Mouse (Mus musculus): Measurements from ENCODE around the gene Dnah9. TPM values are rescaled to one million over a fixed set of nuclear protein-coding genes. Genes with fewer than 3 reads are reported as not detected.

The Dnah9 gene
- polyA plus RNA-seq, 1 experiment = not detected

- Histone ChIP-seq H3K36me3 (ENCODE audit: control insufficient read depth, insufficient read depth, low read length, poor library complexity, severe bottlenecking) (no peaks in the 10 kb centered on the region), H3K27ac (ENCODE audit: insufficient read depth, low read length) (no peak overlapping the region), H3K9me3 (replicated peaks; ENCODE audit: control insufficient read depth, insufficient read depth, low read length, poor library complexity, severe bottlenecking) (no peaks in the 10 kb centered on the region), H3K4me3 (ENCODE audit: low read depth, low read length) (no peak overlapping the region), H3K4me1 (ENCODE audit: control insufficient read depth, insufficient read depth, low read length) (no peaks in the 10 kb centered on the region), H3K9ac (ENCODE audit: low read depth, poor library complexity, severe bottlenecking) (no peak overlapping the region), H3K27me3 (ENCODE audit: control insufficient read depth, insufficient read depth, low read length, poor library complexity, severe bottlenecking) (no peaks in the 10 kb centered on the region)
- no peak for TF ChIP-seq POLR2A (IDR thresholded peaks at IDR 0.05; ENCODE audit: insufficient read depth, low read length)
- TF ChIP-seq EP300 (IDR thresholded peaks at IDR 0.05; ENCODE audit: insufficient read depth, low read depth, low read length) = no peak
- no peak for TF ChIP-seq CTCF (IDR thresholded peaks at IDR 0.05; ENCODE audit: low read depth, low read length)
Observed at GRCm38 (mm10) chr11:66072921-66073320, 95.4 kb downstream of the Dnah9 start.

- no peak overlapping the region for H3K4me3 ChIP-seq (ENCODE audit: low read depth, low read length)
- H3K36me3 ChIP-seq (ENCODE audit: control insufficient read depth, insufficient read depth, low read length, poor library complexity, severe bottlenecking) = no peaks in the 10 kb centered on the region
- no peak for TF ChIP-seq POLR2A (IDR thresholded peaks at IDR 0.05; ENCODE audit: insufficient read depth, low read length)
- no peak for TF ChIP-seq EP300 (IDR thresholded peaks at IDR 0.05; ENCODE audit: insufficient read depth, low read depth, low read length)
- TF ChIP-seq CTCF (IDR thresholded peaks at IDR 0.05; ENCODE audit: low read depth, low read length) = no peak
- H3K9ac ChIP-seq (ENCODE audit: low read depth, poor library complexity, severe bottlenecking) = no peak overlapping the region
- H3K4me1 ChIP-seq (ENCODE audit: control insufficient read depth, insufficient read depth, low read length) = no peaks in the 10 kb centered on the region
- no peaks in the 10 kb centered on the region for H3K9me3 ChIP-seq (replicated peaks; ENCODE audit: control insufficient read depth, insufficient read depth, low read length, poor library complexity, severe bottlenecking)
- no peaks in the 10 kb centered on the region for H3K27me3 ChIP-seq (ENCODE audit: control insufficient read depth, insufficient read depth, low read length, poor library complexity, severe bottlenecking)
- H3K27ac ChIP-seq (ENCODE audit: insufficient read depth, low read length) = no peak overlapping the region
Observed at GRCm38 (mm10) chr11:66058956-66059355, 109.4 kb downstream of the Dnah9 start.

- Histone ChIP-seq H3K27me3 (ENCODE audit: control insufficient read depth, insufficient read depth, low read length, poor library complexity, severe bottlenecking) (no peaks in the 10 kb centered on the region), H3K4me1 (ENCODE audit: control insufficient read depth, insufficient read depth, low read length) (no peaks in the 10 kb centered on the region), H3K9me3 (replicated peaks; ENCODE audit: control insufficient read depth, insufficient read depth, low read length, poor library complexity, severe bottlenecking) (no peaks in the 10 kb centered on the region), H3K27ac (ENCODE audit: insufficient read depth, low read length) (no peak overlapping the region), H3K36me3 (ENCODE audit: control insufficient read depth, insufficient read depth, low read length, poor library complexity, severe bottlenecking) (no peaks in the 10 kb centered on the region), H3K9ac (ENCODE audit: low read depth, poor library complexity, severe bottlenecking) (no peak overlapping the region), H3K4me3 (ENCODE audit: low read depth, low read length) (no peak overlapping the region)
- TF ChIP-seq CTCF (IDR thresholded peaks at IDR 0.05; ENCODE audit: low read depth, low read length) (no peak), EP300 (IDR thresholded peaks at IDR 0.05; ENCODE audit: insufficient read depth, low read depth, low read length) (no peak), POLR2A (IDR thresholded peaks at IDR 0.05; ENCODE audit: insufficient read depth, low read length) (no peak)
Observed at GRCm38 (mm10) chr11:66051294-66051693, 117.1 kb downstream of the Dnah9 start.

GRCm38 (mm10) chr11:66049146-66049545 lies 119.2 kb downstream of the Dnah9 start:
- Histone ChIP-seq H3K36me3 (ENCODE audit: control insufficient read depth, insufficient read depth, low read length, poor library complexity, severe bottlenecking) (no peaks in the 10 kb centered on the region), H3K4me1 (ENCODE audit: control insufficient read depth, insufficient read depth, low read length) (no peaks in the 10 kb centered on the region), H3K9me3 (replicated peaks; ENCODE audit: control insufficient read depth, insufficient read depth, low read length, poor library complexity, severe bottlenecking) (no peaks in the 10 kb centered on the region; the same call in 1 of the 2 replicates), H3K4me3 (ENCODE audit: low read depth, low read length) (no peak overlapping the region), H3K9ac (ENCODE audit: low read depth, poor library complexity, severe bottlenecking) (no peak overlapping the region), H3K27ac (ENCODE audit: insufficient read depth, low read length) (no peak overlapping the region), H3K27me3 (ENCODE audit: control insufficient read depth, insufficient read depth, low read length, poor library complexity, severe bottlenecking) (no peaks in the 10 kb centered on the region)
- no peak for TF ChIP-seq POLR2A (IDR thresholded peaks at IDR 0.05; ENCODE audit: insufficient read depth, low read length)
- no peak for TF ChIP-seq CTCF (IDR thresholded peaks at IDR 0.05; ENCODE audit: low read depth, low read length)
- TF ChIP-seq EP300 (IDR thresholded peaks at IDR 0.05; ENCODE audit: insufficient read depth, low read depth, low read length) = no peak

GRCm38 (mm10) chr11:66046594-66047193 lies 121.7 kb downstream of the Dnah9 start:
- no peaks in the 10 kb centered on the region for H3K4me1 ChIP-seq (ENCODE audit: control insufficient read depth, insufficient read depth, low read length)
- H3K9ac ChIP-seq (ENCODE audit: low read depth, poor library complexity, severe bottlenecking) = no peak overlapping the region
- TF ChIP-seq POLR2A (IDR thresholded peaks at IDR 0.05; ENCODE audit: insufficient read depth, low read length) (no peak), EP300 (IDR thresholded peaks at IDR 0.05; ENCODE audit: insufficient read depth, low read depth, low read length) (no peak), CTCF (IDR thresholded peaks at IDR 0.05; ENCODE audit: low read depth, low read length) (no peak)
- no peak overlapping the region for H3K27ac ChIP-seq (ENCODE audit: insufficient read depth, low read length)
- H3K4me3 ChIP-seq (ENCODE audit: low read depth, low read length) = no peak overlapping the region
- no peaks in the 10 kb centered on the region; the same call in 1 of the 2 replicates for H3K27me3 ChIP-seq (ENCODE audit: control insufficient read depth, insufficient read depth, low read length, poor library complexity, severe bottlenecking)
- no peaks in the 10 kb centered on the region; the same call in 1 of the 2 replicates for H3K9me3 ChIP-seq (replicated peaks; ENCODE audit: control insufficient read depth, insufficient read depth, low read length, poor library complexity, severe bottlenecking)
- H3K36me3 ChIP-seq (ENCODE audit: control insufficient read depth, insufficient read depth, low read length, poor library complexity, severe bottlenecking) = no peaks in the 10 kb centered on the region

- Histone ChIP-seq H3K27me3 (ENCODE audit: control insufficient read depth, insufficient read depth, low read length, poor library complexity, severe bottlenecking) (no peaks in the 10 kb centered on the region; the same call in 1 of the 2 replicates), H3K36me3 (ENCODE audit: control insufficient read depth, insufficient read depth, low read length, poor library complexity, severe bottlenecking) (no peaks in the 10 kb centered on the region), H3K4me1 (ENCODE audit: control insufficient read depth, insufficient read depth, low read length) (no peaks in the 10 kb centered on the region), H3K9me3 (replicated peaks; ENCODE audit: control insufficient read depth, insufficient read depth, low read length, poor library complexity, severe bottlenecking) (no peaks in the 10 kb centered on the region; the same call in 1 of the 2 replicates), H3K27ac (ENCODE audit: insufficient read depth, low read length) (no peak overlapping the region), H3K4me3 (ENCODE audit: low read depth, low read length) (no peak overlapping the region), H3K9ac (ENCODE audit: low read depth, poor library complexity, severe bottlenecking) (no peak overlapping the region)
- TF ChIP-seq EP300 (IDR thresholded peaks at IDR 0.05; ENCODE audit: insufficient read depth, low read depth, low read length) = no peak
- TF ChIP-seq POLR2A (IDR thresholded peaks at IDR 0.05; ENCODE audit: insufficient read depth, low read length) = no peak
- TF ChIP-seq CTCF (IDR thresholded peaks at IDR 0.05; ENCODE audit: low read depth, low read length) = no peak
Observed at GRCm38 (mm10) chr11:66043635-66044034, 124.7 kb downstream of the Dnah9 start.

All from ES-Bruce4 (cell line).